Mouse (Mus musculus) hindbrain, embryonic 14.5 days (tissue): ENCODE measurements around the gene Haus8. TPM values are rescaled to one million over a fixed set of nuclear protein-coding genes. Genes with fewer than 3 reads are reported as not detected.
"Not testable (repeated sequence)": the region's sequence is repeated elsewhere in the genome, so short reads cannot be mapped to it uniquely, and the experiment has no call there.

Source experiments
- ATAC-seq: fragments of 200-750 bp; cut with Nextera tagmentation; 2 replicates; pipeline ENCODE4 v1.8.0; 2017; ENCODE audit warnings: moderate number of reproducible peaks, mild to moderate bottlenecking, moderate TSS enrichment, moderate library complexity; ENCODE audit not compliant: low FRiP score
- DNase-seq: peaks from one replicate; pipeline ENCODE4 v3.0.0-alpha.2; 2015; ENCODE audit warnings: low spot score
- H3K27ac ChIP-seq: fragments of 300-500 bp; sonication (generic); 2 replicates; pipeline ENCODE4 v1.5.1; 2014; ENCODE audit warnings: mild to moderate bottlenecking, moderate library complexity
- H3K27me3 ChIP-seq: fragments of 300-500 bp; sonication (generic); 2 replicates; pipeline ENCODE4 v1.6.1; 2014; ENCODE audit warnings: mild to moderate bottlenecking, low read length, mixed read lengths; ENCODE audit not compliant: control insufficient read depth, insufficient read depth
- H3K36me3 ChIP-seq: fragments of 300-500 bp; sonication (generic); replicated peaks from 2 replicates; pipeline ENCODE4 v1.6.1; 2014; ENCODE audit not compliant: control insufficient read depth, insufficient read depth
- H3K4me1 ChIP-seq: fragments of 300-500 bp; sonication (generic); replicated peaks from 2 replicates; pipeline ENCODE4 v1.6.1; 2014; ENCODE audit warnings: antibody characterized with exemption, low read length, mixed read lengths; ENCODE audit not compliant: control insufficient read depth, insufficient read depth
- H3K4me2 ChIP-seq: fragments of 300-500 bp; sonication (generic); replicated peaks from 2 replicates; pipeline ENCODE4 v1.6.1; 2014; ENCODE audit warnings: mild to moderate bottlenecking, moderate library complexity
- H3K4me3 ChIP-seq: fragments of 300-500 bp; sonication (generic); replicated peaks from 2 replicates; pipeline ENCODE4 v1.5.1; 2014; ENCODE audit warnings: mild to moderate bottlenecking, low read length
- H3K9ac ChIP-seq: fragments of 300-500 bp; sonication (generic); 2 replicates; pipeline ENCODE4 v1.6.1; 2014
- H3K9me3 ChIP-seq: fragments of 300-500 bp; sonication (generic); 2 replicates; pipeline ENCODE4 v1.6.1; 2016; ENCODE audit warnings: low read length; ENCODE audit not compliant: control insufficient read depth
- WGBS: fragments of 180-500 bp; shearing (Covaris S2); extraction: QIAGEN DNeasy Blood & Tissue Kit; methylation state at CpG from one replicate; pipeline ENCODE4 v1.1.7; 2014; 5-methylcytosine and 5-hydroxymethylcytosine counted together
- polyA plus RNA-seq: library from polyadenylated mRNA; unstranded; fragments of >200 nt; fragmentation: Nextera tagmentation; extraction: Ambion mirVana; gene quantifications from 2 replicates; pipeline ENCODE4 v1.2.1, GENCODE M21; 2014

Gene Haus8
- polyA plus RNA-seq, 1 experiment from 2014 or later, result 55.6 TPM

- no peaks in the 10 kb centered on the region for H3K4me1 ChIP-seq
- ATAC-seq, result no peak
These were observed 18.2 kb upstream of the Haus8 start for GRCm38 (mm10) chr8:71290911-71291310.

GRCm38 (mm10) chr8:71290211-71290610 is 17.5 kb upstream of the Haus8 start:
- no peak for ATAC-seq
- DNase-seq, result no peak
- H3K4me2 ChIP-seq, result no peak overlapping the region
- no peaks in the 10 kb centered on the region for H3K9me3 ChIP-seq
- no peak overlapping the region for H3K9ac ChIP-seq
- H3K4me3 ChIP-seq, result no peak overlapping the region
- no peak overlapping the region for H3K27ac ChIP-seq
- H3K4me1 ChIP-seq, result no peaks in the 10 kb centered on the region
- WGBS, result 96% methylated on average over 21 of the region's 21 CpGs
- peaks cover 36% of the 10 kb centered on the region for H3K36me3 ChIP-seq
- H3K27me3 ChIP-seq, result no peaks in the 10 kb centered on the region

More at GRCm38 (mm10) chr8:71290911-71291310, 18.2 kb upstream of the Haus8 start:
- Histone ChIP-seq H3K27ac (no peak overlapping the region), H3K9me3 (no peaks in the 10 kb centered on the region), H3K9ac (no peak overlapping the region), H3K27me3 (no peaks in the 10 kb centered on the region), H3K36me3 (peaks cover 39% of the 10 kb centered on the region), H3K4me2 (no peak overlapping the region), H3K4me3 (no peak overlapping the region)
- WGBS, result 97% methylated on average over 10 of the region's 10 CpGs
- DNase-seq, result no peak

GRCm38 (mm10) chr8:71289098-71289497 is 16.4 kb upstream of the Haus8 start:
- Histone ChIP-seq H3K36me3 (peaks cover 31% of the 10 kb centered on the region), H3K9ac (no peak overlapping the region), H3K9me3 (no peaks in the 10 kb centered on the region), H3K27ac (no peak overlapping the region), H3K4me1 (no peaks in the 10 kb centered on the region), H3K4me3 (no peak overlapping the region), H3K27me3 (no peaks in the 10 kb centered on the region), H3K4me2 (no peak overlapping the region)
- 87% methylated on average over 7 of the region's 7 CpGs for WGBS
- ATAC-seq, result no peak
- no peak for DNase-seq

- no peak overlapping the region for H3K4me3 ChIP-seq
- WGBS, result 59% methylated on average over 3 of the region's 3 CpGs
These were observed 15.8 kb upstream of the Haus8 start for GRCm38 (mm10) chr8:71288441-71288949.

GRCm38 (mm10) chr8:71286223-71286622 is 13.5 kb upstream of the Haus8 start:
- not testable (repeated sequence) for H3K4me2 ChIP-seq, H3K27ac ChIP-seq, H3K4me3 ChIP-seq, H3K9me3 ChIP-seq, DNase-seq, H3K9ac ChIP-seq, H3K4me1 ChIP-seq, ATAC-seq, H3K27me3 ChIP-seq
- WGBS, result 83% methylated on average over 2 of the region's 2 CpGs
- H3K36me3 ChIP-seq, result peaks cover 23% of the 10 kb centered on the region

More at GRCm38 (mm10) chr8:71288441-71288949, 15.8 kb upstream of the Haus8 start:
- DNase-seq (no peak), ATAC-seq (no peak)
- Histone ChIP-seq H3K27me3 (no peaks in the 10 kb centered on the region), H3K9me3 (no peaks in the 10 kb centered on the region), H3K4me1 (no peaks in the 10 kb centered on the region), H3K9ac (no peak overlapping the region), H3K36me3 (peaks cover 31% of the 10 kb centered on the region), H3K27ac (no peak overlapping the region), H3K4me2 (no peak overlapping the region)

GRCm38 (mm10) chr8:71282621-71283020 is 9.9 kb upstream of the Haus8 start:
- ATAC-seq (no peak), DNase-seq (no peak)
- no peaks in the 10 kb centered on the region for H3K9me3 ChIP-seq
- H3K27ac ChIP-seq, result no peak overlapping the region
- H3K27me3 ChIP-seq, result no peaks in the 10 kb centered on the region
- H3K36me3 ChIP-seq, result no peaks in the 10 kb centered on the region
- H3K4me2 ChIP-seq, result no peak overlapping the region
- no peak overlapping the region for H3K4me3 ChIP-seq
- no peak overlapping the region for H3K9ac ChIP-seq
- WGBS, result 89% methylated on average over 5 of the region's 5 CpGs
- no peaks in the 10 kb centered on the region for H3K4me1 ChIP-seq

- H3K4me2 ChIP-seq, H3K4me1 ChIP-seq, H3K9me3 ChIP-seq, H3K27ac ChIP-seq, H3K27me3 ChIP-seq, H3K36me3 ChIP-seq, ATAC-seq, H3K9ac ChIP-seq, H3K4me3 ChIP-seq, DNase-seq: not testable (repeated sequence)
- WGBS, result 100% methylated on average over 1 of the region's 1 CpGs
These were observed 9.0 kb upstream of the Haus8 start for GRCm38 (mm10) chr8:71281731-71282130.

DNA sequence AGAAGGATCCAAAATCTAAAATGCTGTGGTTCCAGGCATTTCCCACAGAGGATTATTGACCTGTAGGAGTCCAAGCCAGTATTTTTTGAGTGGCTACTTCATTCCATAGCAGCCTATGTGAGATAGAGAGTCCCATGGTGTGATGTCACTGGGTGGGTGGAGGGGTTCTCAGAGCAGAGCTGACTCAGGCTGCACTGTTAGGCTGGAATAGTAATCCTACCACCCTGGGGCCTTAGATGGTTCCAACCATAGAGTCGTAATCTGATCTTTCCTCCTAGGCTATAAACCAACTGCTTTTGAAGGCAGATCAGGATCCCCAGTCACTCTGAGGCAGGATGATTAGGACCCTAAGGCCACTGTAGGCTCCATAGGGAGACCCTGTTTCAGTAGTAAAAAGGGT is 6.7 kb upstream of the Haus8 start:
- H3K27ac ChIP-seq, H3K27me3 ChIP-seq, DNase-seq, H3K36me3 ChIP-seq, ATAC-seq, H3K9me3 ChIP-seq, H3K9ac ChIP-seq, H3K4me3 ChIP-seq, H3K4me1 ChIP-seq, H3K4me2 ChIP-seq: not testable (repeated sequence)
- WGBS, result 94% methylated on average over 1 of the region's 1 CpGs

DNA sequence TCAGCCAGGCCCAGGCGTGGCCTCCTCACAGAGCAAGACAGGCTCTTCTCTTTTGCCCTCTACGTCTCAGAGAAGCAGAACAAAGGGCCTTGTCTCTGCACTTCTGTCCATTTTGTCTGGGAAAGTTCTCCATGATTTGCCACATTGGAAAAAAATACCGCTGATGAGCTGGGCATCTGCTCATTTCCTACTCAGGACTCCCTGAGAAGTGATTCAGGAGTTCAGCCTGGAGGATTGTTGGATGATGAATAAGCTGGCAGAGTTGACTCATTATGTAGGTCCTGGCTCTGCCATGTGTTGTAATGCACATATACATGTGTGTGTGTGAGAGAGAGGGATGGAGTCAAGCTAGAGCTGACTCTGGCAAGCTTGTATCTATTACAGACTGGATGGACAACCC is 3.4 kb upstream of the Haus8 start:
- DNase-seq (no peak), ATAC-seq (no peak)
- Histone ChIP-seq H3K27me3 (no peaks in the 10 kb centered on the region), H3K36me3 (no peaks in the 10 kb centered on the region), H3K4me3 (no peak overlapping the region), H3K4me2 (no peak overlapping the region), H3K9ac (no peak overlapping the region), H3K9me3 (no peaks in the 10 kb centered on the region), H3K27ac (no peak overlapping the region), H3K4me1 (peaks cover 21% of the 10 kb centered on the region)
- WGBS, result 83% methylated on average over 3 of the region's 3 CpGs

DNA sequence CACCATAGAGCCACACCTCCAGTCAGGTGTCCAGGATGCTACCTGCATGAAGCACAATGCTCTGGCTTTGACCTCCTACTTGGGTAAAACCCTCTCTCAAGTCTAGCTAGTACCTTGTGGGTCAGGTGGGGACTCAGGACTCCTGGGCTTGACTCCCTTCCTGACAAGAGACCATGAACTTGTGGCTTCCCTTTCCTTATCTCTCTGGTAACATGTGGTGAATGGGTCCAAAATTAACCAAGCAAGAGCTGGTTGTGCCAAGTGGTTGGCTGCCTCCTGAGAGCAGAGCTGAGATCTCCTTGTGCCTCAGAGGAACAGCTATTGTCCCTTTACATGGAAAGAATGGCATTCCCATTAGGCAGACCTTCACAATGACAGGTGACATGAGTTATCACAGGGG is 1.7 kb upstream of the Haus8 start:
- no peaks in the 10 kb centered on the region for H3K36me3 ChIP-seq
- DNase-seq (no peak), ATAC-seq (no peak)
- no peak overlapping the region for H3K27ac ChIP-seq
- 0 out of 2 replicates have a peak overlapping the region, but pooled peaks have one; percentile 63 for H3K9ac ChIP-seq
- H3K9me3 ChIP-seq, result no peaks in the 10 kb centered on the region
- H3K27me3 ChIP-seq, result no peaks in the 10 kb centered on the region
- H3K4me1 ChIP-seq, result peaks cover 21% of the 10 kb centered on the region
- H3K4me3 ChIP-seq, result no peak overlapping the region
- H3K4me2 ChIP-seq, result no peak overlapping the region
